Mouse (Mus musculus): ENCODE results near the gene Gpr152. TPM values are rescaled to one million over a fixed set of nuclear protein-coding genes. Genes with fewer than 3 reads are reported as not detected.

Gpr152 gene
- polyA plus RNA-seq (2015; fragmentation: Nextera tagmentation; extraction: Ambion mirVana), result 0.02 TPM in 1 of 2 replicates, not detected in the other

DNA sequence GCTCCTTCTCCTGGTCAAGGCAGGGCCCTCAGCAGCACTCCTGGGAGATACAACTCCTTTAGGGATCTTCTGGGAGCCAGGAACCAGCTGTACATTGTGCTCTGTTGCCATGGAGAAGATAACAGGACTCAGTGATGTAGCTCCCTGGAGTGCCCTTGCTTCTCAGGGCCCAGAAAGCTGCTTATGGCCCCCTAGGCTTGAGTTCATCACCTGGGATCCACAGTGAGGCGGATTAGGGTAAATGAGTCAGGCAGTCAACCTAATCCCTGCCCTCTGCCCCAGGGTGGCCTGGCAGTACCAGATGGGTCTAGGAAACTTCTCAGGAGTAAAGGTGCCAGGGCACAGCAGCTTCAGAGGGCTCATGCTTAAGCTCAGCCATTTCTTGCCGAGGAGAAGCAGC is at the start of gene Gpr152:
Gpr152 (plus strand) TSS at position 342 of the 400 bp plus-strand sequence.
- no peaks in the 10 kb centered on the region for H3K27me3 ChIP-seq (ENCODE audit: control insufficient read depth, insufficient read depth, low read length)
- H3K9me3 ChIP-seq (ENCODE audit: control insufficient read depth, low read length), result no peaks in the 10 kb centered on the region
- 78% methylated on average over 2 of the region's 2 CpGs for WGBS
- H3K27ac ChIP-seq (replicated peaks), result no peak within 1 kb of the TSS
- H3K4me2 ChIP-seq (replicated peaks; ENCODE audit: low read depth), result no peak within 1 kb of the TSS
- no peak for TF ChIP-seq EP300 (optimal IDR thresholded peaks at IDR 0.05)
- no peak for TF ChIP-seq CTCF (IDR thresholded peaks at IDR 0.05; ENCODE audit: low read depth)
- ATAC-seq (ENCODE audit: low FRiP score, low TSS enrichment) (no peak), DNase-seq (ENCODE audit: low spot score) (no peak)
- no peak within 1 kb of the TSS for H3K4me3 ChIP-seq (ENCODE audit: low read depth, low read length)
- H3K9ac ChIP-seq (ENCODE audit: low read length), result no peak within 1 kb of the TSS
- H3K4me1 ChIP-seq (replicated peaks; ENCODE audit: control insufficient read depth, insufficient read depth), result no peaks in the 10 kb centered on the region
- no peaks in the 10 kb centered on the region for H3K36me3 ChIP-seq (ENCODE audit: control insufficient read depth, insufficient read depth, low read length)

DNA sequence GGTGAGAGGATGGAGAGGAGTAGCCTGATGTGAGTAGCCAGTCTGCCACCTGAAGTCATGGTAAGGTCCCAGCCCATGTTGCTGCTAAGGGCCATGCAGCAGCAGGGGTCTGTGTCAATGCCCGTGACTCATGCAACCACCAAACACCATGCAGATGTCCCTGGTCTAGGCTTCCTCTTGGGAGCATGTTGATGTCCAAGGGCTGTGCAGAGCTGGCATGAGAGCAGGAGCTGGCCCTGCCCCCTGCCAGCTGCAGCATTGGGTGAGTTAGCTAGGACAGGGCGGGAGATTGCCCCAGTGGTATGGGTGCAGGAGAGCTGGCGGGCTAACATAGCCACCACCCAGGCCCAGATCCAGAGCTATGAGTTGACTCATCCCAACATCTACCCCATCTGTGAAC is 49.1 kb upstream of the Gpr152 start:
- H3K27ac ChIP-seq (replicated peaks), result no peak overlapping the region
- H3K27me3 ChIP-seq (ENCODE audit: control insufficient read depth, insufficient read depth, low read length), result no peaks in the 10 kb centered on the region
- TF ChIP-seq CTCF (IDR thresholded peaks at IDR 0.05; ENCODE audit: low read depth), result no peak
- H3K4me3 ChIP-seq (ENCODE audit: low read depth, low read length), result no peak overlapping the region
- no peak overlapping the region for H3K9ac ChIP-seq (ENCODE audit: low read length)
- no peaks in the 10 kb centered on the region for H3K9me3 ChIP-seq (ENCODE audit: control insufficient read depth, low read length)
- DNase-seq (ENCODE audit: low spot score) (no peak), ATAC-seq (ENCODE audit: low FRiP score, low TSS enrichment) (no peak)
- H3K36me3 ChIP-seq (ENCODE audit: control insufficient read depth, insufficient read depth, low read length), result no peaks in the 10 kb centered on the region
- no peak overlapping the region for H3K4me2 ChIP-seq (replicated peaks; ENCODE audit: low read depth)
- H3K4me1 ChIP-seq (replicated peaks; ENCODE audit: control insufficient read depth, insufficient read depth), result no peaks in the 10 kb centered on the region
- 82% methylated on average over 3 of the region's 3 CpGs for WGBS

- no peak overlapping the region for H3K4me2 ChIP-seq (replicated peaks; ENCODE audit: low read depth)
- DNase-seq (ENCODE audit: low spot score) (no peak), ATAC-seq (ENCODE audit: low FRiP score, low TSS enrichment) (no peak)
- no peaks in the 10 kb centered on the region for H3K36me3 ChIP-seq (ENCODE audit: control insufficient read depth, insufficient read depth, low read length)
- no peak overlapping the region for H3K4me3 ChIP-seq (ENCODE audit: low read depth, low read length)
- no peak overlapping the region for H3K27ac ChIP-seq (replicated peaks)
- WGBS, result 55% methylated on average over 2 of the region's 2 CpGs
- H3K27me3 ChIP-seq (ENCODE audit: control insufficient read depth, insufficient read depth, low read length), result no peaks in the 10 kb centered on the region
- no peaks in the 10 kb centered on the region for H3K9me3 ChIP-seq (ENCODE audit: control insufficient read depth, low read length)
- H3K4me1 ChIP-seq (replicated peaks; ENCODE audit: control insufficient read depth, insufficient read depth), result 0 out of 2 replicates have a peak, but pooled peaks cover under 1% of the 10 kb centered on the region
- H3K9ac ChIP-seq (ENCODE audit: low read length), result no peak overlapping the region
- TF ChIP-seq EP300 (optimal IDR thresholded peaks at IDR 0.05) (no peak), CTCF (IDR thresholded peaks at IDR 0.05; ENCODE audit: low read depth) (no peak)
Observed at GRCm38 (mm10) chr19:4091383-4091782, 48.2 kb upstream of the Gpr152 start.

GRCm38 (mm10) chr19:4092750-4093149 is 46.8 kb upstream of the Gpr152 start:
- no peak for ATAC-seq (ENCODE audit: low FRiP score, low TSS enrichment)
- TF ChIP-seq CTCF (IDR thresholded peaks at IDR 0.05; ENCODE audit: low read depth), result no peak
- no peak for TF ChIP-seq EP300 (optimal IDR thresholded peaks at IDR 0.05)
- Histone ChIP-seq H3K36me3 (ENCODE audit: control insufficient read depth, insufficient read depth, low read length) (no peaks in the 10 kb centered on the region), H3K27ac (replicated peaks) (no peak overlapping the region), H3K4me3 (ENCODE audit: low read depth, low read length) (no peak overlapping the region), H3K9me3 (ENCODE audit: control insufficient read depth, low read length) (no peaks in the 10 kb centered on the region), H3K4me1 (replicated peaks; ENCODE audit: control insufficient read depth, insufficient read depth) (0 out of 2 replicates have a peak, but pooled peaks cover 3% of the 10 kb centered on the region), H3K9ac (ENCODE audit: low read length) (no peak overlapping the region), H3K27me3 (ENCODE audit: control insufficient read depth, insufficient read depth, low read length) (no peaks in the 10 kb centered on the region), H3K4me2 (replicated peaks; ENCODE audit: low read depth) (no peak overlapping the region)
- WGBS, result 86% methylated on average over 3 of the region's 3 CpGs
- DNase-seq (ENCODE audit: low spot score), result no peak

DNA sequence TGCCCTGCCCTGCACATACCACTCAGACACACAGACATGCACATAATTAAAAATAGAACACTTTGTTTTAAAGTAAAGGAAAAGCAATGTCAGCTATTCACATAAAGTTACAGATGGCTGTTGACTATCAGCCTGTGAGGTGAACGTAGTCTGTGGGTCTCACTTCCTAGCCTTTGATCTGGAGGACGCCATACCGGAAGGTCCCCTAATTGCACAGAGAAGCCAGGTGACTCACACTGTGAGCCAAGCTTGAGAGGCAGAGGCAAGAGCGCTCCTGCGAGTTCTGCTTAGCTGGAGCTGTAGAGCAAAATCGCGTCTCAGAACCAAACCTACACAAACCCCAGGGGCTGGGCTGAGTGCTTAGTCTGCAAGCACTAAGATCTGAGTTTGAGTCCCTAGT is 45.8 kb upstream of the Gpr152 start:
- H3K9me3 ChIP-seq (ENCODE audit: control insufficient read depth, low read length), result no peaks in the 10 kb centered on the region
- no peak overlapping the region for H3K9ac ChIP-seq (ENCODE audit: low read length)
- DNase-seq (ENCODE audit: low spot score) (no peak), ATAC-seq (ENCODE audit: low FRiP score, low TSS enrichment) (no peak)
- no peak overlapping the region for H3K4me2 ChIP-seq (replicated peaks; ENCODE audit: low read depth)
- no peaks in the 10 kb centered on the region for H3K36me3 ChIP-seq (ENCODE audit: control insufficient read depth, insufficient read depth, low read length)
- WGBS, result 64% methylated on average over 7 of the region's 7 CpGs
- H3K4me1 ChIP-seq (replicated peaks; ENCODE audit: control insufficient read depth, insufficient read depth), result peaks cover 8% of the 10 kb centered on the region; the same call in 1 of the 2 replicates
- H3K4me3 ChIP-seq (ENCODE audit: low read depth, low read length), result no peak overlapping the region
- H3K27ac ChIP-seq (replicated peaks), result no peak overlapping the region
- no peak for TF ChIP-seq EP300 (optimal IDR thresholded peaks at IDR 0.05)
- no peak for TF ChIP-seq CTCF (IDR thresholded peaks at IDR 0.05; ENCODE audit: low read depth)
- no peaks in the 10 kb centered on the region for H3K27me3 ChIP-seq (ENCODE audit: control insufficient read depth, insufficient read depth, low read length)

DNA sequence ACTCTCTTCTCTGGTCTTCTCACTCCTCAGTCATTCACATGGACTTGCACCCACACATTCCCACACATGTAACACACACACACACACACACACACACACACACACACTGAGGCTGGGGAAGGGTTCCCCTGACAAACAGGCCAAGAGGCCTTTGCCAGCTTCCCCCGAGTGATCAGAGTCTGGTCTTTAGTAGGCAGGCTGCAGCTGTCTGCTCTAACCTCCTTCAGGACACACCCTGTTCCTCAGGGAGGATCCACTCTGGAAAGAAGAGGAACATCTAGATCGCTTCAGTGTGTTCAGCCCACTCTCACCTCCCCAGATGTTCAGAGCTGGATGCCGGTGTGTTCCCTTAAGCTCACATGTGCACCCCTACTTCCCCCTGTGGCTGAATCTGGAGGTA is 45.2 kb upstream of the Gpr152 start:
- H3K27ac ChIP-seq (replicated peaks), result no peak overlapping the region
- no peak overlapping the region for H3K4me2 ChIP-seq (replicated peaks; ENCODE audit: low read depth)
- H3K36me3 ChIP-seq (ENCODE audit: control insufficient read depth, insufficient read depth, low read length), result no peaks in the 10 kb centered on the region
- H3K4me3 ChIP-seq (ENCODE audit: low read depth, low read length), result no peak overlapping the region
- H3K9ac ChIP-seq (ENCODE audit: low read length), result no peak overlapping the region
- H3K4me1 ChIP-seq (replicated peaks; ENCODE audit: control insufficient read depth, insufficient read depth), result peaks cover 12% of the 10 kb centered on the region
- no peaks in the 10 kb centered on the region for H3K27me3 ChIP-seq (ENCODE audit: control insufficient read depth, insufficient read depth, low read length)
- ATAC-seq (ENCODE audit: low FRiP score, low TSS enrichment), result no peak
- no peak for DNase-seq (ENCODE audit: low spot score)
- TF ChIP-seq CTCF (IDR thresholded peaks at IDR 0.05; ENCODE audit: low read depth) (no peak), EP300 (optimal IDR thresholded peaks at IDR 0.05) (no peak)
- H3K9me3 ChIP-seq (ENCODE audit: control insufficient read depth, low read length), result no peaks in the 10 kb centered on the region
- 56% methylated on average over 3 of the region's 3 CpGs for WGBS
